Mouse (Mus musculus) brain, embryonic 14.5 days (tissue): ENCODE results near the gene Dynlt1f. TPM values are rescaled to one million over a fixed set of nuclear protein-coding genes. Genes with fewer than 3 reads are reported as not detected.
A peak's percentile ranks its signal among the peaks of the same experiment; 100 is the strongest.
"Not testable (repeated sequence)": the region's sequence is repeated elsewhere in the genome, so short reads cannot be mapped to it uniquely, and the experiment has no call there.

Source experiments
- DNase-seq: peaks from one replicate; pipeline ENCODE4 v3.0.0-alpha.2; 2011; ENCODE audit warnings: low read depth
- CTCF ChIP-seq: fragments of 200-500 bp; IDR thresholded peaks from 2 replicates; pipeline ENCODE4 v1.5.1; 2012; ENCODE audit warnings: inconsistent platforms, mild to moderate bottlenecking, moderate library complexity, borderline replicate concordance; ENCODE audit not compliant: insufficient read depth, insufficient read length; ENCODE audit errors: extremely low read depth
- polyA plus RNA-seq: library from polyadenylated mRNA; depleted of rRNA; stranded (reverse); fragments of >200 nt; gene quantifications from 2 replicates; pipeline ENCODE4 v1.2.3, GENCODE M21; 2012; rRNA removed

Dynlt1f gene
- polyA plus RNA-seq = 240 and 274 TPM in 2 replicates

DNA sequence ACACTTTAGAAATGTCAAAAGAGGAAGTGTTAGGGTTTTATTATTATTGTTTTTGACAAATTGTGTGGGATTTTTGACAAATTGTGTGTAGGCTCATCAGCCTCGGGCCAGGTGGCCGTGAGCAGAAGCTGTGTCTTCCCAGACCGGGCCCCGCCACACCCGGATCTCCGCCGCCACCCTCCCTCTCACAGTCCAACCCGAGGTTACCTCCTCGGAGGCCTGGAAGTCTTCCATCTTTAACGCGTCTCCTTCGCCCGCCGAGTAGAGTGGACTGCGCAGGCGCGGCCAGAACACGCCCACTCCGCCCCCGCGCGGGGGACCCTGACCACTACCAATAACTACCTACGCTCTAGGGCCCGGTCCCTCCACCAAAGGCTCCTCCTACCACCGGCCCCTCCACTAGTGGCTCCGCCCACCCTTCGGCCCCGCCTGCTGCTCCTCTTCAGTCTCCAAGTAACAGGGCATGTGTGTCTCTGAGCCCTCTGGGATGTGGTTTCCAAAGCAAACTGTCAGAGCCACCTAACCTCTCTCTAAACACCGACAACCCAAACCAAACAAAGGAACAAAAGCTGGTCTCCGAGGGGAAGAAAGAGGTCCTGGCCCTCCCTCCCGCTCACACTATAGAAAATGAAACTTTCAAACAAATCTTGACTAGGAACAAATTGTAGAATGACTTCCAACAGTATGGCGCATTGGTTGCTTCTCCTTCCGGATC, at the start of gene Dynlt1f:
Gene Dynlt1f, minus strand, starts transcription at position 334 of the 715 bp plus-strand sequence.
- DNase-seq = peak; percentile 62

DNA sequence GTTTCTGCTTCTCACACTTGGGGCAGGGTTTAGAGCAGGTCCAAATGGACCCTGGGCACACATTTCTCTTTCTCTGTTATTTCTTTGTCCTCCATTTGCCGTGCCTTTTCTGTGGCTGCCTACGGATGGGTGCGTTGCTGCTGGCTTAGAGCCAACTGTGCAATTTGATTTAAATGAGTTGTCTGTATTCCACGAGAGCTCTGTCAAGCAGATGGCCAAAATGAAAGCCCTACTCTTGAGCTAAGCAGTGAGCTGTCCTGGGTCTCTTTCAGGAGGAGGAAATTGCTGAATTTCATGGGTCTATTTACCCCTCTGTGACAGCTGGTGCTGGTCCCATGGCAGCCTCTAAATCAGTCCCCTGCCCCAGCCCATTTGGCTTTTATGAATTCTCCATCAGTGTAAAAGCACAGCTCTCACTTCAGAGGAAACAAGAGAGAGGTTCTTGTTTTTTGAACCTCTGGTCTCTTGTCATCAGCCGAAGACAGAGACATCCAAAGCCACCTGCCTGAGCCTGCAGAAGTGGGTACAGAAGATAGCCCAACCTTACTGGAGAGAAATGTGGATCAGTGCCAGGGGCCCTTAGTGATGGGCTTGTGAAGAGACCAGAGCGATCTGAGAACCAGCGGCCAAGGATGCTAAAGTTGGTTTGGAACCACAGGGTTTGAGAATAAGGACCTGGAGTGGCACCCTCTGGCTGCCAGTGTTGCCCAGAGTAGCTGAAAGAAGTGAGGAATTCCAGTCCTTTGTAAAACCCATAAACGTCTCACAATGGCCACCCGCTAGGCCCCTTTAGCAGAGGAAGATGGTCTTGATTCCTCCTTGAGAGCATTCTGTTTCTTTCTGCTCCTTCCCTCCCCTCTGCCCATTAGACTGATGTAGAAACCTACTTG, 47.9 kb upstream of the Dynlt1f start:
- DNase-seq = peak; percentile 84

DNA sequence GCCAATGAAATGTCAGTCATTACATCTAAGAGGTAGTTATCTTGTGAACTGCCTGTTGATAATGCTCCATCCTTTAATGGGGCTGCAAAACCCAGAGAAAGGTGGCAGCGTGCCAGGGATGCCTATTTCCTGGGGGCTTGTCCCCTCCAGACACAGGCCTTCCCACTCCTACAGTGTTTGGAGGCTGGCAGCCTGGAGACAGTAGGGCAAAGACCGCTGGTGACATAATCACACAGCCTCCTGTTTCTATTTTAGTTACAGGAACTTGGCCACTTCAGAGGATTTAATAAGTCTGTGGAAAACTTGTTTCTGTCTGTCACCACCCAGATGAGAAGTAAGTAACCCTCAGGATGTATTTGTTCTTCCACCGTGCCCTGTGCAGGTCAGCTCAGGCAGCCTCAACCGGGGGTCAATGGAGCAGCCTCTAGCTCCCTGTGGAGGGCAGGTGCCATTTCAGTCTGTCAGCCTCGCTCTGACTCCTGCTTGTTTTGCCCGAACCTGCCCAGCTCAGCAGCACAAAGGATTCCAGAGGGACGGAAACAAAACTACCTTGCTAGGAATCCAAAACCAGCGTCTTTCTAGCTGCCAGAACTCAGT, 47.0 kb upstream of the Dynlt1f start:
- not testable (repeated sequence) for DNase-seq

DNA sequence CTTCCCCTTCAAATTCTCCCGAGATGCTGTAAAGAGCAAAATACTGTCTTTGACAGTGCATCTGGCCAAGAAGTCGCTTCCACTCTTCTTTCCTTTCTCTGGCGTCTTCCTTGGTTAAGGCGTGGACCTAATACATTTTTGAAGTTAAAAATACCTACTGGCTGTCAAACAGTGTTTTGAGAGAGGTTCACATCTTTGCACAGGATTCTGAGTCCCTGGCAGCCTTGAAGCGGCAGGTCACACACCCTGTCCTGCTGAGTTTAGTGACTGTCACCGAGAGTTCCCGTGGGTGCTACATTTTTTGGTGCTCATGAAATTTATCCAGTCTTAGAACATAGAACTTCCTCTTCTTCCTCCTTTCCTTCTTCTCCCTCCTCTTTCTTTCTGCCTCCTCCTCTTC, 44.4 kb upstream of the Dynlt1f start:
- DNase-seq = not testable (repeated sequence)

DNA sequence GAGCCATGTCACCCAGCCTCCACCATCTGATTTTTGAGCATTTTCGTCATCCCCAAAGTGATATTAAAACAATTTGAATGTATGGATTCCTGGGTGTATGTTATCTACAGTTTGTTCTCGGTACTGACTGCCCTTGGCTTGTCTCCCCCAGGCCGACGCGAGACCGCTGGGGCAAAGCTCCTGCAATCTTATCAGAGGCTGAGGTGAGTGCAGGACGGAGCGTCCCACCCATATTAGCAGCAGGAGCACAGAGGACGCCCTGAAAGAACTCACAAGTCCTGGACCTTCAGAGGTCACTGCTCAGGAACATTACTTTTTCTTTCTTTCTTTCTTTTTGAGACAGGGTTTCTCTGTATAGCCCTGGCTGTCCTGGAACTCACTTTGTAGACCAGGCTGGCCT, 43.8 kb upstream of the Dynlt1f start:
- not testable (repeated sequence) for DNase-seq

DNA sequence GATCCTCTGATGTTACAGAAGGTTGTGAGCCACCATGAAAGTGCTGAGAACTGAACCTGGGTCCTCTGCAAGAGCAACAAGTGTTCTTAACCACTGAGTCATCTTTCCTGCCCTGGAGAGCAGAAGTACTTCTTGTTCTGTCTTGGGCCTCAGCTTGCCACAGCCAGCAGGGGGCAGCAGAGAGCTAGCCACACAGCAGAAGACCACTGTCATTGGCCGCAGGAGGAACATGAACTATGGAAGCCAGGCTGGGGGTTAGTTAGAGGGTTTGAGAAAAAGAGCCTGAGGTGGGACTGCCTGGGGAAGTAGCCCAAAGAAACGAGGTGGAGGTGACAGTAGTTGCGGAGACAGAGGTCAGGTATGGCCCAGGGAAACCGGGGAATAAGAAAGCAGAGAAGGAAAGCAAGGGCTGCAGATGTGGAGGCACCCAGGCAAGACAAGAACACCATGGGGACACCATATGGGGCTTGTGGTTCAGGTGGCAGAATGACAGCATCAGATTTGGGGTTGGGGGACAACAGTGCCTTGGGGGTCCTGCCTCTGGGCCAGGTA, 41.6 kb upstream of the Dynlt1f start:
- DNase-seq = peak; percentile 42
- peak; percentile 14; the same call in 1 of the 2 replicates for TF ChIP-seq CTCF

DNA sequence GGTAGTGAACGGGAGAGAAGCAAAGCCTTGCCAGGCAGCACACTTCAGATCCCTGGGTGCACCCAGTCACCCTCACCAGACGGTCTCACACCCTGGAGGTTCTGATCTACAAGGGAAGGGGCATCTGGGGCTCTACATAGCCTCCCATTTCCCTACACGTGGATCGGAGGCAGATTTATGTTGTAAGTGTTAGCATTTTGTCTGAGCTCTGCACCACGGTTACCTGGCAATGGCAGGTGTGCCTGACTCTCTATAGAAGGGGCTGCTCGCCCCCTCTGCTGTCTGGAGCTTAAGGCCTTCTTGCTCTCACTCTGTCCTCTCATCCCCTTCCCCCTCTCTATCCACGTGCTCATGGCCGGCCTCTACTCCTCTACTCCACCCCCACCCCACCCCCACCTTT, 40.8 kb upstream of the Dynlt1f start:
- DNase-seq = not testable (repeated sequence)

DNA sequence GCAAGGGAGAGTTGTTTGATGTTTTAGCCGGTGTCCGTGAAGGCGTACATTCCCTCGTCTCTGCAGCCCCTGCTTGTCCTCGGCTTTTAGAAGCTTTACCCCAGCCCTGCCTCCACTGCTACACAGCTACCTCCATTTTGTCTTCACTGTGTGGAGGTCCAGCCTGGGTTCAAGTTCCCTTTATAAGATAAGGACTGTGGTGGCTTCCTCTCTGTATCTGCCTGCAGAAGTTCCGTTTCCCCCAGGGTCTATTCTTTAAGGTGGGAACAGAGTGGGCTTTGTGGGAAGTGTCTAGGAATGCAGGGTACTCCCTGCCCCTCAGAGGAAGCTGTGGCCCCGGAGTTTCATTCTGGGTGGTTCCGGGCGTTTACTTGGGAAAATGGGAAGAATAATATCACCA, 40.0 kb upstream of the Dynlt1f start:
- DNase-seq = not testable (repeated sequence)

DNA sequence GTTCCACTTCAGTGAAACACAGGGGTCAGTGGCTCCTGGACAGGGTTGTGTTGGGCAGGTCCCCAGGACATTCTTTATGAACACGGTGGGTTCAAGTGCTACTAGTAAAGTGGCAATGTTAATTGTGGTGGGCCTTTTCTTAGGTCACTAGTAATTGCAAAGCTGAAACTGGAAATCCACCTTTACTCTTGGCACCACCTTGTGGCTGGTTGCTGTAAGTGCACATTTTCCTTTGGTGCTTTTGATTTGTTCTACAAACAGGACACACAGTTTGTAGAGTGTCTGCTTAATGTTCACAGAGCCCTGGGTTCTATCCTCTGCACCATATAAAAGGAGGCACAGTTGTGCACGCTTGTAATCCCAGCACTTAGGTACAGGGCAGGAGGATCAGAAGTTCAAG, 35.9 kb upstream of the Dynlt1f start:
- TF ChIP-seq CTCF = peak; percentile 43; the same call in 1 of the 2 replicates
- DNase-seq = peak; percentile 66

DNA sequence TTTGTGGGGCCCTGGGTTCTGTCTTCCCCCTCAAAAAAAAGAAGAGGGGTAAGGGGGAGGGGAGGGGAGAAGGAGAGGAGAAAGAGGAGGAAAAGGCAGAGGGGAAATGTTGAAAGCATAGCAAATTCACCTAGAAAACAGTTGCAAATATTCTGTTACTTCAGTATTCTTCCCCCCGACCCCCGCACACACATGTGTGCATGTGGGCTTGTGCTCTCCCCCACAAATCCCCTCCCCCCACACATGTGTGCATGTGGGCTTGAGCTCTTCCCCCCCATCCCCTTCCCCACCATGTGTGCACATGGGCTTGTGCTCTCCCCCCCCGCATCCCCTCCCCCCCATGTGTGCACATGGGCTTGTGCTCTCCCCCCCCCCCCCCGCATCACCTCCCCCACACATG, 33.6 kb upstream of the Dynlt1f start:
- not testable (repeated sequence) for DNase-seq

DNA sequence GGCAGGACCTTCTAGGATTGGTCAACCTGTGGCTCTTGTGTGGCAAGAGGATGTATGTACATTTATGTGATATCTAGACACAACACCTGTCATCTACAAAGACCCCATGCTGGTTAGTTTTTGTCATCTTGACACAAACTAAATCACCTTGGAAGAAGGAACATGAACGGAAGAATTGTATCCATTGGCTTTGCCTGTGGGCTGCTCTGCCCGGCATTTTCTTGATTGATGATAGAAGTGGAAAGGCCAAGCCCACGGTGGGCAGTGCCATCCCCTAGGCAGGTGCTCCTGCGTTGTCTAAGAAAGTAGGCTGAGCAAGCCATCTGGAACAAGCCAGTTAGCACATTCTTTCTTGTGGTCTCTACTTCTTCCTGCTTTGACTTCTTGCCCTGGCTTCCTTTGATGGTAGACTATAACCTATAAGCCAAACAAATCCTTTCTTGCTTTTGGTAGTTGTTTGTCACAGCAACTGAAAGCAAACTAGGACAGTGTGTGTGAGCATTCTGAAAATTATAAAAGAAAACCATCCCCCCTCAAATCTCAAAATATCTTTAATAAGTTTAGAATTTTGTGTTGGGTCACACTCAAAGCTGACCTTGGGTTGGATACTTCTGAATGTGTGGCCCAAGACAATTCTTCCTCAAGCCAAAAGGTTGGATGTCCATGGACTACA, 30.7 kb upstream of the Dynlt1f start:
- DNase-seq = not testable (repeated sequence)

DNA sequence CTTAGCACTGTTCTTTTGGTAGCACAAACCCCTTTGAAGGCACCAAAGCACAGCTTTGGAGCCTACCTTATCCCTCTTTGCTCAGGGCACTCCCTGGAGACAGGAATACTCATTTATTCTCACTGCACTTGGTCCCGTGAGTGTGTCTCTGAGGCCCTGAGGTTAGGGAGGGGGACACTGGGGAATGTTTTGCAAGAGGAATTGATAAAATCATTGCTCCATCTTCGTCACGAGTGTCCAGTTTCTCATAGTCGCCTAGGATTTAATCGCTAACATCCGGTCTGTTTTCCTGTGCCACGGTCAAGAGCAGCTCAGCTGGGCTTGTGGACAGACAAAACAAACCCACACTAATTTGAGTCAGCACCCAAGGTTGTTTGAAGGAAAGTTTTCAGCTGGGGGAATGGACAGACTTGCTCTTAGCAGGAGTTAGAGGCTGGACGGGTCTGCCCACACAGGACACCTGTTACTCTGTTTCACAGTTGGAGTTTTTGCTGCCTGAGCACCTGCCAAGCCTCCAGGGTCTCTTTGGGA, 29.7 kb upstream of the Dynlt1f start:
- DNase-seq = not testable (repeated sequence)

DNA sequence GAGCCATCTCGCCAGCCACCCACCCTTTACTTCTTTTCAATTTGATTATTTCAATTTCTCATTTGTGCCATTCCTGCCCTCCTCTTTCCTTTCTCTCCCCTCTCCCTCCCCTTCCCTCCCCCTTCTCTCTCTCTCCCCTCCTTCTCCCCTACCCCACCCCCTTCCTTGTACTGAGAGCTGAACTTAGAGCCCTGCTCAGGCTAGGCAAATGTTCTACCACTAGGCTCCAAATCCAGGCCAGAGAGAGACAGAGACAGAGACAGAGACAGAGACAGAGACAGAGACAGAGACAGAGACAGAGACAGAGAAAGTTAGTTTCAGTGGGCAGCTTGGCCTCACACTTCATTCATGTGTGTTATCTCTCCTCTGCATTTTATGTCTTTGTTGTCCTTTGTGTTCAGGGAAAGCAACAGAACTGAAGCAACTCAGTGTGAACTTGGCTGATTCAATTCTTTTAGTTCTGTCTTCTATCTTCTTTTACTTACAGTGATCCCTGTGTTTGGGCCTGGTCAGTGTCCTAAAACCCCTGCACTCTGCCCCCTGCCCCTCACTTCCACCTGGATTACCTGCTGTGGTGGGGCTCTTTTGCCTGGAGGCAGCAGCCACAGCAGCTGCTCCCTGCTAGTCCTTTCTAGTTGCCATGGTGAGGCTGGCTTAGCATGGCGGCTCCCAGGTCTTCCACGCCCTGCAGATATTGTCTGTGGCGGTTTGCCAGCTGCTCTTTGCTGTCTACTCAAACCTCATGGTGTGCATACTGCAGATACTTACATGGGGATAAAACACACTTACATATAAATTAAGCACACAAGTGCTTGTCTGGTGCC, 29.0 kb upstream of the Dynlt1f start:
- peak; percentile 21 for DNase-seq

DNA sequence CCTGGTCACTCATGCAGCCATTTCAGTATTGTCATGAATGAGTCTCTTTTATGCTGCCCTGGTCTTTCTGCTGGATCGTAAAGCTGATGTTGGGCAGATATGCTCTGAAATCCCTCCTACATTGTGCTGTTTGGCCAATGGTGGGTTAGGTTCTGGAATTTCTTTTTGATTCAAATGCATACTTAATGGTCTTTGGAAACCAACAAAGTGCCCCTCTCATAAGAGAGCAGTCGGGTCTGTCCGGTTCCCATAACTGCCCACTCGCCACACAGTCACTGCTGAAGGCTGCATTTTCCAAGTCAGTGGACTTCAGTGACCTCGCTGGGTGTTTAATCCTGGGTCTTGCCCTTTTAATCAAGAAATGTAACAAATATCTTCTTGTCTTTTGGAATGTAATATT, 28.0 kb upstream of the Dynlt1f start:
- not testable (repeated sequence) for DNase-seq

DNA sequence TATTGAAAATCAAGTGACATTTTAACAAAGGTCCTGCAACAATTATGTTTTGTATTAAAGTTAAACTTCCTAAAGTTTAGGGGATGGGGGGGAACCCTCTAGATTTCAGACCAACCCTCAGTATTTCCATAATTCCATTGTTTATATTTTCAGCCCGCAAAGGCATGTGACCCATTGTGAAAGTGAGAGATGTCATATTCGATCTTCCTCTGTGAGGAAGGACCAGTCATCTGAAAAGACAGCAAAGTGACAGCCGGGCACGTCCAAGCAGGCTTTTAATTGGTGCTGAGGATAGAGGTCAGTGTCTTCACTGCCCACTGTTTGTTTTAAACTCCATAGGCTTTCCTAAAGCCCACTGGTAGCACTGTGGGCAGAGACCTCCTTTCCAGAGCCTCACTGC, 26.0 kb upstream of the Dynlt1f start:
- not testable (repeated sequence) for DNase-seq

DNA sequence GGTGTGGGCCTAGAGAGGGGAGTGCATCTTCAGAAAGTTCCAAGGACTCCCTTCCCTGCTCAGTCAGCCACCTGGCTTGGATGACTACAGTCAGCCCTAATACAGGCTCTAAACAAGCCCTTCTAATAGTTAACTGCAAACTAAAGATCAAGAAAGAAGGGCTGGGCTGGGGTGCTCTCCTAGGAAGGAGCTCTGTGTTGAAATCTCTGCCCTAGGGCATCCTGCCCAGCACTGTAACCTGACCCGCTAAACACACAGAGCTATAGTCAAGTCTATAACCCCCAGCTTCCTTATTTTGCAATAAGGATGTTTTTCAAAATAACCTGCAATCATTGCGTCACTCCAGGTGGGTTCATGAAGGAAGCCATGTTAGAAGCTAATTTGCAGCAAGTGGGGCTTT, 22.4 kb upstream of the Dynlt1f start:
- DNase-seq = not testable (repeated sequence)

DNA sequence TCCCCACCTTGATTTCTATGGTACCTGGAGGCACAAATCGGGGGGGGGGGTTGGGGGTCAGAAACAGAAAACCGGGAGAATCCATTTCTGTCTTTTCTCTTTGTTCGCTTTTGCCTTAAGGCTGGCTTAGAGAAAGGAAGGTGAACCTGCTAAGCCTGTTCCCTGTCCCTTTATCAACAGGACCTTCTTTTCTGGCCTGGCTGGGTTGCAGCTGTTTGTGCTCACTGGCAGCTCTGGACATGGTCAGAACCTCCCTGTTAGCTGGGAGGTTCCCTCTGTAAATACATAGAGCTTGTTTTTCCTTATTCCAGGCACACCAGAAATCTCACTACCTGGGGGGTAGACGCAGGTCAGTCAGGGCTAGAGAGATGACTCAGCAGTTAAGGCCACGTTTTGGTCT, 18.6 kb upstream of the Dynlt1f start:
- DNase-seq = not testable (repeated sequence)

DNA sequence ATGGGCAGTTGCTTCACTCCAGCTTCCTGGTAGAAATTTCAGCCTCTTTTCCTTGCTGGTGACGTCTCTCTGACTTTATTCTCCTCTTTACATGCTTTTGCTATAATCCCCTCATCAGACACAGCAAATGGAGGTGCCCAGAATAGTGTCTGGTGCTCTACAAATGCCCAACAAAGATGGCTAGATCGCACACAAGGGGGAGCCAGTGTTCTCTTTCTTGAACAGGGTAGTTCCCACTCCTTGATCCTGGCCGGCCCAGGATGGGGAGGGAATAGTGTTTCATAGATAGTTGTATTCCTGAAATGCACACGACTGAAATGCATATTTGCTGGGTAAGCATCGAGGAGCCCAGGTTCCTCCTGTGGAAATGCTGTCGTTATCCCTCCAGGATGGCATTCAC, 12.8 kb upstream of the Dynlt1f start:
- DNase-seq = not testable (repeated sequence)

DNA sequence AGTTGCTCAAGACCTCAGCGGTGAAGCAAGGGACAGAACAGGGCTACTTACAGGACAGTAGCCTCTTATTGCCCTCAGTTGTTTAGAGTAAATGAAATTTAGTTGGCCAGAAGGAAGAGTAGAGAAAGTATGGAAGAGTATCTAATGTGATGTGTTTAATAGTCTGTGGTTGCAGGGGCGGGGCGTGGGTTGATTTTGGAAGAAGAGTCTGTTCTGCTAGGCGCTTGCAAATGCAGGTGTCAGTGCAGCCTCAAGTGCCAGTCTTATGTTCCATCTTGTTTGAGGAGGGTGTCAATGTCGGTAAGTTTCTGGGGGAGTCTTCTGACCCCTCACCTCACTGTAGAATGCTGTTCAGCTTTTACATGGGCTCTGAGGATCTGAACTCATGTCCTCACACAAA, 9.7 kb upstream of the Dynlt1f start:
- not testable (repeated sequence) for DNase-seq
